Mouse (Mus musculus) bone marrow macrophage, adult 2 months (primary cell): ENCODE measurements around the gene Spred1. TPM values are rescaled to one million over a fixed set of nuclear protein-coding genes. Genes with fewer than 3 reads are reported as not detected.

Experiments
- H3K27ac ChIP-seq: 2 replicates; pipeline ENCODE4 v1.5.1; 2012; ENCODE audit warnings: low read depth, low read length; ENCODE audit not compliant: insufficient read depth
- H3K4me1 ChIP-seq: 2 replicates; pipeline ENCODE4 v1.6.1; 2012; ENCODE audit warnings: low read length; ENCODE audit not compliant: control insufficient read depth, insufficient read depth
- H3K4me3 ChIP-seq: 2 replicates; pipeline ENCODE4 v1.5.1; 2012; ENCODE audit warnings: mild to moderate bottlenecking, low read length, moderate library complexity; ENCODE audit not compliant: insufficient read depth
- CTCF ChIP-seq: IDR thresholded peaks from 2 replicates; pipeline ENCODE4 v1.5.1; 2012; ENCODE audit warnings: low read depth, mild to moderate bottlenecking, low read length, moderate library complexity
- POLR2A ChIP-seq: IDR thresholded peaks from 2 replicates; pipeline ENCODE4 v1.6.1; 2012; ENCODE audit warnings: mild to moderate bottlenecking, low read depth, low read length, borderline replicate concordance
- polyA plus RNA-seq: library from polyadenylated mRNA; stranded (reverse); fragments of >200 nt; gene quantifications from 2 replicates; pipeline ENCODE4 v1.2.4, GENCODE M21; 2012; ENCODE audit not compliant: missing spikeins, insufficient read depth, insufficient read length

The Spred1 gene
- polyA plus RNA-seq = 53.4 and 59.1 TPM in 2 replicates

DNA sequence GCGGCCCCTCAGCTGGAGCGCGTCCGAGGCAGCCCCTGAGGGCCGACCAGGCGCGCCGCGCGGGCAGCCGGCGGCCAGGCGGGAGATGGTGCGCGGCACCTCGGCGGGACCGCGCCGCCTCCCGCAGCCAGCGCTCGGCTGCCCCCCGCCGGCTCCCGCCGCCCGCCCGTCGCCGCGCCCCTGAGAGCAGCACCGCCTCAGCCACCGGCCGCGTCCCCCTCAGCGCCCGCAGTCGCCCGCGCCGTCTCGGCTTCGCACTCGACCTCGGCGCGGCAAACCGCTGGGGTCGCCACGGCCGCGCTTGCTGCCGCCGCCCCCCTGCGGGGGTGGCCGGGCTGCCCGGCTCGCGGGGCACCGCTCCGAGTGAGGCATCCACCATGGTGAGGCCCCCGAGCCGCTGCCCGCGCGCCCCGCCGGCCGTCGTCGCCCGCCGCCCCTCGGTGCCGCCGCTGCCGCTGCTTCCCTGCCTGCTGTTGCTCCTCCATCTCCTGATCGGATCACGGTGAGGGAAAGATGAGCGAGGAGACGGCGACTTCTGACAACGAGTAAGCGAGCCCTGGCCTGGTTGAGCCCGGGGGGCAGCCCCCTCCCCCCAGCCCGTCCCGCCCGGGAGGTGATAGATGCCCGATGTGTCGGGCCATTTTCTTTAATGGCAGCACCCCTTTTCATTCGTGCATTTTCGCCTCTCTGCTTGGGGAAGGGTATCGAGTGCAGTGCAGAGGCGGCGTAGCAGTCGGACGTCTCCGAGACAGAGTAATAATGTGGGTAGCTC is at the start of gene Spred1:
TSS of gene Spred1 (plus strand) at position 163 of the 772 bp plus-strand sequence.
- Histone ChIP-seq H3K4me1 (peaks cover 12% of the 10 kb centered on the region), H3K4me3 (peak within 1 kb of the TSS; percentile 71), H3K27ac (peak within 1 kb of the TSS; percentile 95)
- TF ChIP-seq POLR2A (no peak), CTCF (no peak)

DNA sequence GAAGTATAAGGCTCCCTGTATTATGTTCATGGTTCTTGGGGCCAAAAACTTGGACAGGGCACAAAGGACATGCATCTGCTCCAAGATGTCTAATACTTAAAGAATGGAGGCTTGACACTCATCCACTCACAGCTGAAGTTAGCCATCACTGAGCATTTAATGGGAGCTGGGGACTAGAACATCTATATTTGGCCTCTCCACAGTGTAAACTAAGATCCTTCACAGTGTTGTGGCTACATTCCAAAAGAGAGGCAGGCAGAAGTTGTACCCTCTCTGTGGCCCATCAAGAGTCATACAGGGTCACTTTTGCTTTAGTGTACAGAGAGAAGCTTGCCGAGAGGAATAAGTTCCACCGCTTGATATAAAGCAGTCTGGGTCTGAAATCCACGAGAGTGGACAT is 49.6 kb upstream of the Spred1 start:
- Histone ChIP-seq H3K4me1 (peaks cover 1% of the 10 kb centered on the region; the same call in 1 of the 2 replicates), H3K4me3 (no peak overlapping the region), H3K27ac (no peak overlapping the region)
- TF ChIP-seq POLR2A = no peak
- TF ChIP-seq CTCF = no peak

DNA sequence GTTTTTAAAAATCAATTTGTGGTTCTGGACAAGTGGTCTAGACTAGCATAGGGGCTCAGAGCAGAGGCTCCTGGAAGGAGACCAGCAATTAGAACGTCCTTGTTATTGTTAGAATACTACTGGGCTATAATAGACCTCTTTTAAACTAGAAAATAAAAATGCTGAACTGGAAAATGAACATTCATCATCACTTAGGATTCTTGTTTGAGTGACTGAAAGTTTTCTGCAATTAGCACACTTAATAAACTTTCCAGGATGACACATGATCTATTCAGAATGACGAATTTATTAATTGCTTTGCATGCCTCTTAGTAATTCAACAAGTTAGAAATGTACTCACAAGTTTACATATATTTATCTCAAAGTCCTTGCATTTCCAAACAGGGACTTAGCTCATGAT is 42.5 kb upstream of the Spred1 start:
- TF ChIP-seq POLR2A = no peak
- no peak for TF ChIP-seq CTCF
- Histone ChIP-seq H3K27ac (no peak overlapping the region), H3K4me1 (peaks cover 20% of the 10 kb centered on the region), H3K4me3 (no peak overlapping the region)

DNA sequence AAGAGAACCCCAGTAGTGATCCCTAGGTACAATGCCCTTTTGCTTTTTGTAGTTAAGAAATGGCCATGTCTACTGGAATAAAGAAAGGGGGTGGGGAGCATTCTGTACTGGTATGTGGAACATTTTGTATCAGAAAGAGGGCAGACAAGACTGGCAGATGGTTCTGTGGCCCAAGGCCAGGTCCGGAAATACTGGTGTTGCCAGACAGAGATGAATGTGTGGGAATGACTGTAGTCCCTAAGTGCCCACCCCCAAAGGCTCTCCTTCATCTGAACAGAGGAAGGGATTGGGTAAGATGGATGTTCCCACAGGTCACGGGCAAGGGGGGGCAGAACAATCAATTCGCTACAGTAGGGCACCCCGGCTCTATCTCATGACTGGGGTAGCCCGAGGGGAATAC is 41.6 kb upstream of the Spred1 start:
- Histone ChIP-seq H3K4me3 (no peak overlapping the region), H3K27ac (no peak overlapping the region), H3K4me1 (peaks cover 20% of the 10 kb centered on the region)
- TF ChIP-seq CTCF = no peak
- no peak for TF ChIP-seq POLR2A

DNA sequence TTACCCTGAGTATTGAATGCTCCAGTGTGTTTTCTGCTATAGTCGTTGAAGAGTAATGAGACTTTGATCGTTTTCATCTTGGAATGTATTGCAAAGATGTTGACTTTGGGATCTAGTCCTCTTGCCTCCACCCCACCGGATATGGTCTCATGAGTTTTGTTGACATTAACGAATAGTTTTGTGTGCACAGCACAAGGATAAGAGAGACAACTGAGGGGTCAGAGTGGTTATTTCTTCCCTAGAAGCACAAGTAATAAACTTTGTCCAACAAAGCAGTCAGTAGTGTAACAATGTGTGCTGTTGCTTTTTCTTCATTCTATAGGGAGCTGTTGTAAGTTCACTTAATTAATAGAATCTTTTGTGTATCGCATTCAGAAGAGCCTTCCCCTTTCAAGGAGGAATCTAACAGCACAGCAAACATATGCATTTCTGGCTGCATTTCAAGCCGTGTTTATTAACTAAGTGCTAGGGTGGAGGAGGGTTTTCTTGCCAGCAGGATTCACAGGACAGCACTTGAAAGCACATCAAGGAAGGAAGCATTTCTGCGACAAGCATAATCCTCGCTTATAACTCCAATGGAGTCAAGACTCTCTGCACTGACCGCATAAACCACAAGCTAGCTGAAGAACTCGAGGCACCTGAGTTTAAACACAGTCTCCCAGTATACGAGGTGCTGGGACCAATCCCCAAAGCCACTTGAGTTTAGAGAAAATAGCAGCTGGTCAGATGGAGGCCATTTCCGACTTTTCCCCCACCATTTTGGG is 35.0 kb upstream of the Spred1 start:
- Histone ChIP-seq H3K4me3 (no peak overlapping the region), H3K4me1 (peaks cover 27% of the 10 kb centered on the region)

DNA sequence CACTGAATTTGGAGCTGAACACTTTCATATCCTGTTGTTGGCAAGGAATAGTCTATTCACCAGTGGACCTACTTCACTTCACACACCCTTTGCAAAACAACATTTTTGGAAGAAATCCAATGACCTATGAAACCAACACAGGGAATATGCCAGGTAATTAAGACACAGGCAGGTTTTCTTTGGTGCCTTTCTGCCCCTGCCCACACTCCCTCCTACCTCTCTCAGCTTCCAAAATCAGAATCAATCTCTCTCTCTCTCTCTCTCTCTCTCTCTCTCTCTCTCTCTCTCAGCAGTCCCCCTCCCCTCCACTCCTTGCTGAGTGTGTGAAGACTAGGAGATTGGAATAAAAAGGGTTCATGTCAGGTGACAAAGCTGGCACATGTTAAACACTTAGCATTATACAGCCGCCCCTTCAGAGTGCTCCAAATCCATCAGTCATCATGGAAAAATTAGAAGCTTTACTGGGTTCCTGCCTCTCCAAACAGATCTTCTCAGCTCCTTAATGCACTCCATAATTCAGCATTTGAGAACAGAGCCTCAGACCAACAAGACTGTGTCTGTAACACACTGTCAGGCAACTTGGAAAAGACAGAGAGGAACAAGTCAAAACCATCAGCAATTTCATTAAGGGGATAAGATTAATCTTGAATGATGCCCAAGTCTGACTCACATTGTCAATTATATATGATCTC is 34.3 kb upstream of the Spred1 start:
- no peak overlapping the region for H3K4me3 ChIP-seq
- TF ChIP-seq CTCF (no peak), POLR2A (no peak)
- no peak overlapping the region for H3K27ac ChIP-seq
- peaks cover 32% of the 10 kb centered on the region for H3K4me1 ChIP-seq

More for the DNA sequence above, 35.0 kb upstream of the Spred1 start:
- TF ChIP-seq POLR2A = no peak
- TF ChIP-seq CTCF = no peak
- no peak overlapping the region for H3K27ac ChIP-seq

DNA sequence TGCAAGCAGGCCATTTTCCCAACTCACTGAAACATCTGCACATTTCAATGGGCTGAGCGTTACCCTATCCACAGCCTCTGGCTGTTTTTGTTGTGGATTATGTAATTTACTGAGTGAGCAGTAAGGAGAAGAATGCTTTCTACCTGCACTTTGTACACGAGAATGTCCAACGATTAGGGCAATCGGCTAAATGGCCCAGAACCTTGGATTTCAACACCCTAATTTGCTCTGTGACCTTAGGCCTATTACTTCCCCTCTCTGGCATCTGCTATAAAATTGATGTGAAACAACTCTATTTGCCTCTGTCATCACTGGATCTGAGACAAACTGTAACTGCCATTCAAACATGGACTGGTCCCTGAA is 33.7 kb upstream of the Spred1 start:
- Histone ChIP-seq H3K4me1 (peaks cover 36% of the 10 kb centered on the region), H3K27ac (no peak overlapping the region), H3K4me3 (no peak overlapping the region)
- no peak for TF ChIP-seq POLR2A
- TF ChIP-seq CTCF = no peak

DNA sequence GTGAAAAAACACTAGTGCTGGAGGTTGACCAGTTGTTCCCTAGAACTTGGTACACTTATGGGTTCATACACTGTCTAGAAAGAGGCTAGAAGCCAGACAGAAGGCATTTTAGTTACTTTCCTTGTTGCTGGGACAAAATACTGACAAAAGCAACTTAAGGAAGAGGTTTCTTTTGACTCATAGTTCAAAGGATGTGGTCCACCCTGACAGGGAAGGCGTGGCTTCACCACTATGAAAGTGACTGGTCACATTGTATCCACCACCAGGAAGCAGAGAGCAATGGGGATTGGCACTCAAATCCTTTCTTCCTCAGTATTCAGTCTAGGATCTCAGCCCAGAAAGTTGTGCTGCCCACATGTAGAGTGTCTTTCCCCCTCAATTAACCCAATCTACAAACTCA is 31.7 kb upstream of the Spred1 start:
- H3K4me3 ChIP-seq = no peak overlapping the region
- TF ChIP-seq POLR2A (no peak), CTCF (no peak)
- H3K4me1 ChIP-seq = peaks cover 53% of the 10 kb centered on the region
- no peak overlapping the region for H3K27ac ChIP-seq

DNA sequence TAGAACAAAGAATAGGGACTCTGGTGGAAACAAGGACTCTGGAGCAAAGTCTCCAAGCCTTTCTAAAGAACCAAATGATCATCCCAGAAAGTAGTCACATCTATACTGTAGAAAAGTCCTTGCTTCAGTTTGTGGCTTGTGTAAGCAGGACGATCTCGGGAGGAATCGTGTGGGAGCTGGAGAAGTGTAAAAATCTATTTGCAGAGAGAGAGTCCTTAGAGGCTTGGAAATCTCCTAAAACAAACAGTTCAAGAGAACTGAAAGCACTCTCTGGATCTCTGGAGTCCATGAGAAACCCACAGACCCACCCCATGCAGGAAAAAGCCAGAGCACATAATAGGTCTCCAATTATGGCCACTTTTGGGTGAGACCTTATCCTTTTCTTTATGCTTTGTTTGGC is 31.1 kb upstream of the Spred1 start:
- Histone ChIP-seq H3K4me1 (peaks cover 55% of the 10 kb centered on the region), H3K27ac (no peak overlapping the region), H3K4me3 (no peak overlapping the region)
- TF ChIP-seq POLR2A (no peak), CTCF (no peak)

DNA sequence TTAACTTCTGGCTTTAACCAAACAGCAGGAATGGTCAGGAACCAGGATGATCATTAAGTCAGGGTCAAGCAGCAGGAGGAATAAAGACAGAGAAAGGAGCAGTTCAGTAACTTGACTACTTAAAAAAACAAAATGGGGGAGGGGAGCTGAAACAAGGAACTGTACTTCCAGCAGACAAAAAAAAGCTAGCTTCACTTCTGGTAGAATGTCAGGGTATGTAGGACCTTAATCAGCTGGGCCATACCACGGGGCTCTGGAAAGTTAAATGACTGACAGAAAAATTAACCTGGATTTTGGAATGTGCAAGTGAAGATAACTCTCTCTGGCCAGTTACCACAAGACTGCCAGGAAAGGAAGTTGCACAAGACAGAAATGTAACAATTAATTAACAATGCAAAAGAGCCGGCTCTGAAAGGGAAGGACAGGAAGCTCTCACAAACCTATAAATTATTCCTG is 28.2 kb upstream of the Spred1 start:
- TF ChIP-seq CTCF (no peak), POLR2A (no peak)

More for the DNA sequence above, 28.2 kb upstream of the Spred1 start:
- peaks cover 56% of the 10 kb centered on the region for H3K4me1 ChIP-seq
- no peak overlapping the region for H3K4me3 ChIP-seq
- H3K27ac ChIP-seq = peak overlapping the region; percentile 76
